Mouse (Mus musculus) heart, embryonic 13.5 days (tissue): ENCODE data around the gene Acp6. TPM values are rescaled to one million over a fixed set of nuclear protein-coding genes. Genes with fewer than 3 reads are reported as not detected.
"Not testable (repeated sequence)": the region's sequence is repeated elsewhere in the genome, so short reads cannot be mapped to it uniquely, and the experiment has no call there.

Source experiments
- ATAC-seq: fragments of 200-750 bp; cut with Nextera tagmentation; 2 replicates; pipeline ENCODE4 v1.8.0; 2017; ENCODE audit warnings: moderate TSS enrichment; ENCODE audit not compliant: insufficient number of reproducible peaks, low FRiP score, low TSS enrichment; ENCODE audit errors: extremely low read depth
- H3K27ac ChIP-seq: fragments of 300-500 bp; sonication (generic); replicated peaks from 2 replicates; pipeline ENCODE4 v1.5.1; 2015; ENCODE audit warnings: moderate library complexity, mild to moderate bottlenecking, inconsistent platforms
- H3K27me3 ChIP-seq: fragments of 300-500 bp; sonication (generic); replicated peaks from 2 replicates; pipeline ENCODE4 v1.6.1; 2015; ENCODE audit warnings: mild to moderate bottlenecking, inconsistent platforms
- H3K36me3 ChIP-seq: fragments of 300-500 bp; sonication (generic); 2 replicates; pipeline ENCODE4 v1.6.1; 2015; ENCODE audit warnings: mild to moderate bottlenecking, inconsistent platforms
- H3K4me1 ChIP-seq: fragments of 300-500 bp; sonication (generic); 2 replicates; pipeline ENCODE4 v1.6.1; 2015; ENCODE audit warnings: inconsistent platforms
- H3K4me2 ChIP-seq: fragments of 300-500 bp; sonication (generic); 2 replicates; pipeline ENCODE4 v1.6.1; 2015; ENCODE audit warnings: inconsistent platforms, mild to moderate bottlenecking, moderate library complexity
- H3K4me3 ChIP-seq: fragments of 300-500 bp; sonication (generic); 2 replicates; pipeline ENCODE4 v1.5.1; 2015; ENCODE audit warnings: moderate library complexity, mild to moderate bottlenecking, inconsistent platforms
- H3K9ac ChIP-seq: fragments of 300-500 bp; sonication (generic); 2 replicates; pipeline ENCODE4 v1.6.1; 2015; ENCODE audit warnings: inconsistent platforms, mild to moderate bottlenecking, moderate library complexity
- H3K9me3 ChIP-seq: fragments of 300-500 bp; sonication (generic); 2 replicates; pipeline ENCODE4 v1.6.1; 2016; ENCODE audit warnings: inconsistent platforms
- WGBS: fragments of 180-500 bp; shearing (Covaris S2); methylation state at CpG from one replicate; pipeline ENCODE4 v1.1.7; 2015; ENCODE audit warnings: mixed read lengths; 5-methylcytosine and 5-hydroxymethylcytosine counted together
- polyA plus RNA-seq: library from polyadenylated mRNA; unstranded; fragments of >200 nt; fragmentation: Nextera tagmentation; extraction: Ambion mirVana; gene quantifications from 2 replicates; pipeline ENCODE4 v1.2.1, GENCODE M21; 2015

Gene Acp6
- 53.0 and 61.0 TPM in 2 replicates for polyA plus RNA-seq

- Histone ChIP-seq H3K27me3 (no peaks in the 10 kb centered on the region), H3K4me2 (peak within 1 kb of the TSS; percentile 82), H3K4me3 (peak within 1 kb of the TSS; percentile 79), H3K36me3 (peaks cover 5% of the 10 kb centered on the region), H3K27ac (peak within 1 kb of the TSS; percentile 80), H3K9ac (peak within 1 kb of the TSS; percentile 87), H3K9me3 (no peaks in the 10 kb centered on the region), H3K4me1 (peaks cover 27% of the 10 kb centered on the region)
- peak; percentile 85 for ATAC-seq
- WGBS: under 1% methylated on average over 53 of the region's 54 CpGs
Measured at GRCm38 (mm10) chr3:97158611-97159508, at the start of gene Acp6. TSS of gene Acp6 (plus strand) at chr3:97158777.

GRCm38 (mm10) chr3:97117511-97117910 is 41.1 kb upstream of the Acp6 start:
- Histone ChIP-seq H3K27me3 (no peaks in the 10 kb centered on the region), H3K9ac (no peak overlapping the region), H3K4me1 (no peaks in the 10 kb centered on the region), H3K36me3 (no peaks in the 10 kb centered on the region), H3K27ac (no peak overlapping the region), H3K4me3 (no peak overlapping the region), H3K4me2 (no peak overlapping the region), H3K9me3 (no peaks in the 10 kb centered on the region)
- no peak for ATAC-seq
- WGBS: 67% methylated on average over 6 of the region's 6 CpGs

GRCm38 (mm10) chr3:97118313-97118712 is 40.3 kb upstream of the Acp6 start:
- H3K4me2 ChIP-seq: no peak overlapping the region
- H3K4me1 ChIP-seq: 0 out of 2 replicates have a peak, but pooled peaks cover 3% of the 10 kb centered on the region
- H3K9me3 ChIP-seq: no peaks in the 10 kb centered on the region
- 53% methylated on average over 12 of the region's 12 CpGs for WGBS
- ATAC-seq: no peak
- no peak overlapping the region for H3K9ac ChIP-seq
- no peak overlapping the region for H3K27ac ChIP-seq
- H3K36me3 ChIP-seq: no peaks in the 10 kb centered on the region
- H3K4me3 ChIP-seq: no peak overlapping the region
- no peaks in the 10 kb centered on the region for H3K27me3 ChIP-seq

GRCm38 (mm10) chr3:97124193-97124592 is 34.4 kb upstream of the Acp6 start:
- H3K4me1 ChIP-seq: peaks cover 13% of the 10 kb centered on the region
- WGBS: 24% methylated on average over 7 of the region's 7 CpGs
- H3K4me2 ChIP-seq: peak overlapping the region; percentile 30
- H3K27ac ChIP-seq: no peak overlapping the region
- peak; percentile 76; the same call in 1 of the 2 replicates for ATAC-seq
- H3K9me3 ChIP-seq: no peaks in the 10 kb centered on the region
- H3K27me3 ChIP-seq: no peaks in the 10 kb centered on the region
- no peak overlapping the region for H3K4me3 ChIP-seq
- no peaks in the 10 kb centered on the region for H3K36me3 ChIP-seq
- H3K9ac ChIP-seq: 0 out of 2 replicates have a peak overlapping the region, but pooled peaks have one; percentile 10

GRCm38 (mm10) chr3:97129410-97129809 is 29.2 kb upstream of the Acp6 start:
- H3K36me3 ChIP-seq: no peaks in the 10 kb centered on the region
- H3K4me2 ChIP-seq: no peak overlapping the region
- H3K9ac ChIP-seq: no peak overlapping the region
- H3K9me3 ChIP-seq: no peaks in the 10 kb centered on the region
- H3K27ac ChIP-seq: no peak overlapping the region
- 79% methylated on average over 4 of the region's 4 CpGs for WGBS
- H3K27me3 ChIP-seq: no peaks in the 10 kb centered on the region
- ATAC-seq: no peak
- no peak overlapping the region for H3K4me3 ChIP-seq
- H3K4me1 ChIP-seq: peaks cover 2% of the 10 kb centered on the region

GRCm38 (mm10) chr3:97137666-97138065 is 20.9 kb upstream of the Acp6 start:
- H3K27me3 ChIP-seq, H3K27ac ChIP-seq, H3K4me2 ChIP-seq, H3K4me3 ChIP-seq, ATAC-seq, H3K4me1 ChIP-seq, H3K9me3 ChIP-seq, H3K36me3 ChIP-seq, H3K9ac ChIP-seq: not testable (repeated sequence)
- WGBS: 71% methylated on average over 1 of the region's 1 CpGs

- Histone ChIP-seq H3K4me1 (no peaks in the 10 kb centered on the region), H3K9me3 (0 out of 2 replicates have a peak, but pooled peaks cover 4% of the 10 kb centered on the region), H3K36me3 (no peaks in the 10 kb centered on the region), H3K27ac (no peak overlapping the region), H3K4me2 (no peak overlapping the region), H3K27me3 (no peaks in the 10 kb centered on the region), H3K4me3 (no peak overlapping the region), H3K9ac (no peak overlapping the region)
- no peak for ATAC-seq
- 35% methylated on average over 2 of the region's 2 CpGs for WGBS
Measured at GRCm38 (mm10) chr3:97151092-97151491, 7.5 kb upstream of the Acp6 start.

GRCm38 (mm10) chr3:97156431-97156830 is 2.1 kb upstream of the Acp6 start:
- Histone ChIP-seq H3K36me3 (no peaks in the 10 kb centered on the region), H3K27me3 (no peaks in the 10 kb centered on the region), H3K4me1 (peaks cover 18% of the 10 kb centered on the region), H3K4me3 (no peak overlapping the region), H3K9me3 (no peaks in the 10 kb centered on the region), H3K4me2 (no peak overlapping the region), H3K27ac (no peak overlapping the region), H3K9ac (no peak overlapping the region)
- WGBS: 88% methylated on average over 6 of the region's 6 CpGs
- no peak for ATAC-seq

GRCm38 (mm10) chr3:97157308-97157707 is 1.3 kb upstream of the Acp6 start:
- Histone ChIP-seq H3K9me3 (no peaks in the 10 kb centered on the region), H3K4me1 (peaks cover 27% of the 10 kb centered on the region), H3K4me3 (no peak overlapping the region), H3K27ac (no peak overlapping the region), H3K27me3 (no peaks in the 10 kb centered on the region), H3K9ac (no peak overlapping the region), H3K4me2 (peak overlapping the region; percentile 82; the same call in 1 of the 2 replicates), H3K36me3 (no peaks in the 10 kb centered on the region)
- no peak for ATAC-seq
- WGBS: 87% methylated on average over 1 of the region's 1 CpGs

- no peak for ATAC-seq
- Histone ChIP-seq H3K4me3 (peak overlapping the region; percentile 79), H3K4me2 (peak overlapping the region; percentile 82), H3K27ac (peak overlapping the region; percentile 80), H3K9ac (peak overlapping the region; percentile 87), H3K36me3 (no peaks in the 10 kb centered on the region), H3K4me1 (peaks cover 27% of the 10 kb centered on the region), H3K27me3 (no peaks in the 10 kb centered on the region), H3K9me3 (no peaks in the 10 kb centered on the region)
- WGBS: 1% methylated on average over 17 of the region's 17 CpGs
Measured at GRCm38 (mm10) chr3:97157958-97158599, 498 bp upstream of the Acp6 start.

GRCm38 (mm10) chr3:97159509-97159850 is 903 bp downstream of the Acp6 start:
- peak overlapping the region; percentile 79 for H3K4me3 ChIP-seq
- peaks cover 27% of the 10 kb centered on the region for H3K4me1 ChIP-seq

More at GRCm38 (mm10) chr3:97159509-97159850, 903 bp downstream of the Acp6 start:
- WGBS: 14% methylated on average over 6 of the region's 6 CpGs
- H3K36me3 ChIP-seq: peaks cover 5% of the 10 kb centered on the region
- no peak for ATAC-seq
- peak overlapping the region; percentile 82 for H3K4me2 ChIP-seq
- peak overlapping the region; percentile 80 for H3K27ac ChIP-seq
- peak overlapping the region; percentile 87 for H3K9ac ChIP-seq
- no peaks in the 10 kb centered on the region for H3K9me3 ChIP-seq
- H3K27me3 ChIP-seq: no peaks in the 10 kb centered on the region
